Mouse (Mus musculus): ENCODE measurements around the gene Acbd3. TPM values are rescaled to one million over a fixed set of nuclear protein-coding genes. Genes with fewer than 3 reads are reported as not detected.

Acbd3 gene
- polyA plus RNA-seq, 1 experiment from 2014 or later: 24.7 TPM

GRCm38 (mm10) chr1:180775849-180776493 is 50.1 kb downstream of the Acbd3 start:
- H3K36me3 ChIP-seq (ENCODE audit: control insufficient read depth, insufficient read depth, low read length): no peaks in the 10 kb centered on the region
- peaks cover 3% of the 10 kb centered on the region; the same call in 1 of the 2 replicates for H3K9me3 ChIP-seq (ENCODE audit: control insufficient read depth, low read length)
- H3K4me1 ChIP-seq (replicated peaks; ENCODE audit: control insufficient read depth, insufficient read depth, low read length): peaks cover 18% of the 10 kb centered on the region
- H3K9ac ChIP-seq (ENCODE audit: low read length): no peak overlapping the region
- no peaks in the 10 kb centered on the region for H3K27me3 ChIP-seq (replicated peaks; ENCODE audit: control insufficient read depth, insufficient read depth, low read length)
- no peak overlapping the region for H3K4me2 ChIP-seq (ENCODE audit: low read length)
- H3K27ac ChIP-seq (ENCODE audit: low read depth): peak overlapping the region; percentile 27; the same call in 1 of the 2 replicates
- H3K4me3 ChIP-seq (ENCODE audit: low read depth, low read length): no peak overlapping the region
- no peak for DNase-seq (ENCODE audit: low spot score)
- no peak for ATAC-seq (replicated peaks; ENCODE audit: low FRiP score, low TSS enrichment, low read depth)
- WGBS: 63% methylated on average over 6 of the region's 6 CpGs

- no peak overlapping the region for H3K4me2 ChIP-seq (ENCODE audit: low read length)
- no peak for ATAC-seq (replicated peaks; ENCODE audit: low FRiP score, low TSS enrichment, low read depth)
Observed at GRCm38 (mm10) chr1:180776494-180776893, 50.7 kb downstream of the Acbd3 start.

GRCm38 (mm10) chr1:180777289-180777659 is 51.4 kb downstream of the Acbd3 start:
- 4% methylated on average over 10 of the region's 10 CpGs for WGBS
- H3K4me3 ChIP-seq (ENCODE audit: low read depth, low read length): peak overlapping the region; percentile 68
- peak overlapping the region; percentile 96 for H3K27ac ChIP-seq (ENCODE audit: low read depth)
- no peaks in the 10 kb centered on the region for H3K36me3 ChIP-seq (ENCODE audit: control insufficient read depth, insufficient read depth, low read length)
- peak overlapping the region; percentile 81 for H3K9ac ChIP-seq (ENCODE audit: low read length)
- no peak for DNase-seq (ENCODE audit: low spot score)
- H3K4me1 ChIP-seq (replicated peaks; ENCODE audit: control insufficient read depth, insufficient read depth, low read length): peaks cover 18% of the 10 kb centered on the region
- ATAC-seq (replicated peaks; ENCODE audit: low FRiP score, low TSS enrichment, low read depth): peak; percentile 20; the same call in 1 of the 2 replicates
- H3K4me2 ChIP-seq (ENCODE audit: low read length): peak overlapping the region; percentile 89
- peaks cover 3% of the 10 kb centered on the region; the same call in 1 of the 2 replicates for H3K9me3 ChIP-seq (ENCODE audit: control insufficient read depth, low read length)
- H3K27me3 ChIP-seq (replicated peaks; ENCODE audit: control insufficient read depth, insufficient read depth, low read length): no peaks in the 10 kb centered on the region

More at GRCm38 (mm10) chr1:180776494-180776893, 50.7 kb downstream of the Acbd3 start:
- 87% methylated on average over 6 of the region's 6 CpGs for WGBS
- Histone ChIP-seq H3K9me3 (ENCODE audit: control insufficient read depth, low read length) (peaks cover 3% of the 10 kb centered on the region; the same call in 1 of the 2 replicates), H3K4me3 (ENCODE audit: low read depth, low read length) (no peak overlapping the region), H3K36me3 (ENCODE audit: control insufficient read depth, insufficient read depth, low read length) (no peaks in the 10 kb centered on the region), H3K27me3 (replicated peaks; ENCODE audit: control insufficient read depth, insufficient read depth, low read length) (no peaks in the 10 kb centered on the region), H3K27ac (ENCODE audit: low read depth) (peak overlapping the region; percentile 27; the same call in 1 of the 2 replicates), H3K4me1 (replicated peaks; ENCODE audit: control insufficient read depth, insufficient read depth, low read length) (peaks cover 18% of the 10 kb centered on the region), H3K9ac (ENCODE audit: low read length) (no peak overlapping the region)
- no peak for DNase-seq (ENCODE audit: low spot score)

- WGBS: under 1% methylated on average over 56 of the region's 56 CpGs
Observed at GRCm38 (mm10) chr1:180777660-180778402, 52.0 kb downstream of the Acbd3 start.

GRCm38 (mm10) chr1:180778403-180778754 is 52.5 kb downstream of the Acbd3 start:
- WGBS: under 1% methylated on average over 13 of the region's 13 CpGs
- H3K27ac ChIP-seq (ENCODE audit: low read depth): peak overlapping the region; percentile 96
- ATAC-seq (replicated peaks; ENCODE audit: low FRiP score, low TSS enrichment, low read depth) (peak; percentile 37), DNase-seq (ENCODE audit: low spot score) (no peak)
- H3K4me2 ChIP-seq (ENCODE audit: low read length): peak overlapping the region; percentile 89
- H3K27me3 ChIP-seq (replicated peaks; ENCODE audit: control insufficient read depth, insufficient read depth, low read length): no peaks in the 10 kb centered on the region
- H3K4me3 ChIP-seq (ENCODE audit: low read depth, low read length): peak overlapping the region; percentile 68
- H3K36me3 ChIP-seq (ENCODE audit: control insufficient read depth, insufficient read depth, low read length): no peaks in the 10 kb centered on the region
- H3K4me1 ChIP-seq (replicated peaks; ENCODE audit: control insufficient read depth, insufficient read depth, low read length): peaks cover 18% of the 10 kb centered on the region
- H3K9ac ChIP-seq (ENCODE audit: low read length): peak overlapping the region; percentile 81
- peaks cover 3% of the 10 kb centered on the region; the same call in 1 of the 2 replicates for H3K9me3 ChIP-seq (ENCODE audit: control insufficient read depth, low read length)

More at GRCm38 (mm10) chr1:180777660-180778402, 52.0 kb downstream of the Acbd3 start:
- Histone ChIP-seq H3K36me3 (ENCODE audit: control insufficient read depth, insufficient read depth, low read length) (no peaks in the 10 kb centered on the region), H3K4me3 (ENCODE audit: low read depth, low read length) (peak overlapping the region; percentile 68), H3K27me3 (replicated peaks; ENCODE audit: control insufficient read depth, insufficient read depth, low read length) (no peaks in the 10 kb centered on the region), H3K27ac (ENCODE audit: low read depth) (peak overlapping the region; percentile 96), H3K4me1 (replicated peaks; ENCODE audit: control insufficient read depth, insufficient read depth, low read length) (peaks cover 18% of the 10 kb centered on the region), H3K9ac (ENCODE audit: low read length) (peak overlapping the region; percentile 81), H3K9me3 (ENCODE audit: control insufficient read depth, low read length) (peaks cover 3% of the 10 kb centered on the region; the same call in 1 of the 2 replicates), H3K4me2 (ENCODE audit: low read length) (peak overlapping the region; percentile 89)
- ATAC-seq (replicated peaks; ENCODE audit: low FRiP score, low TSS enrichment, low read depth) (peak; percentile 89), DNase-seq (ENCODE audit: low spot score) (peak; percentile 94)

- ATAC-seq (replicated peaks; ENCODE audit: low FRiP score, low TSS enrichment, low read depth): no peak
- H3K4me2 ChIP-seq (ENCODE audit: low read length): peak overlapping the region; percentile 89
- no peak overlapping the region for H3K27ac ChIP-seq (ENCODE audit: low read depth)
- H3K9me3 ChIP-seq (ENCODE audit: control insufficient read depth, low read length): peaks cover 3% of the 10 kb centered on the region; the same call in 1 of the 2 replicates
- WGBS: 81% methylated on average over 10 of the region's 10 CpGs
- peak overlapping the region; percentile 68 for H3K4me3 ChIP-seq (ENCODE audit: low read depth, low read length)
- H3K36me3 ChIP-seq (ENCODE audit: control insufficient read depth, insufficient read depth, low read length): no peaks in the 10 kb centered on the region
- no peak for DNase-seq (ENCODE audit: low spot score)
- H3K9ac ChIP-seq (ENCODE audit: low read length): no peak overlapping the region
- H3K27me3 ChIP-seq (replicated peaks; ENCODE audit: control insufficient read depth, insufficient read depth, low read length): no peaks in the 10 kb centered on the region
- H3K4me1 ChIP-seq (replicated peaks; ENCODE audit: control insufficient read depth, insufficient read depth, low read length): peaks cover 18% of the 10 kb centered on the region
Observed at GRCm38 (mm10) chr1:180778941-180779340, 53.1 kb downstream of the Acbd3 start.

- Histone ChIP-seq H3K4me1 (replicated peaks; ENCODE audit: control insufficient read depth, insufficient read depth, low read length) (peaks cover 17% of the 10 kb centered on the region), H3K4me2 (ENCODE audit: low read length) (no peak overlapping the region), H3K36me3 (ENCODE audit: control insufficient read depth, insufficient read depth, low read length) (no peaks in the 10 kb centered on the region), H3K27me3 (replicated peaks; ENCODE audit: control insufficient read depth, insufficient read depth, low read length) (no peaks in the 10 kb centered on the region), H3K27ac (ENCODE audit: low read depth) (no peak overlapping the region), H3K4me3 (ENCODE audit: low read depth, low read length) (no peak overlapping the region), H3K9ac (ENCODE audit: low read length) (no peak overlapping the region), H3K9me3 (ENCODE audit: control insufficient read depth, low read length) (no peaks in the 10 kb centered on the region)
- 86% methylated on average over 8 of the region's 8 CpGs for WGBS
- ATAC-seq (replicated peaks; ENCODE audit: low FRiP score, low TSS enrichment, low read depth) (no peak), DNase-seq (ENCODE audit: low spot score) (no peak)
Observed at GRCm38 (mm10) chr1:180780291-180780690, 54.4 kb downstream of the Acbd3 start.

GRCm38 (mm10) chr1:180781250-180781649 is 55.4 kb downstream of the Acbd3 start:
- Histone ChIP-seq H3K4me1 (replicated peaks; ENCODE audit: control insufficient read depth, insufficient read depth, low read length) (peaks cover 7% of the 10 kb centered on the region), H3K27ac (ENCODE audit: low read depth) (peak overlapping the region; percentile 54; the same call in 1 of the 2 replicates), H3K36me3 (ENCODE audit: control insufficient read depth, insufficient read depth, low read length) (no peaks in the 10 kb centered on the region), H3K4me3 (ENCODE audit: low read depth, low read length) (no peak overlapping the region), H3K9ac (ENCODE audit: low read length) (no peak overlapping the region), H3K9me3 (ENCODE audit: control insufficient read depth, low read length) (no peaks in the 10 kb centered on the region), H3K27me3 (replicated peaks; ENCODE audit: control insufficient read depth, insufficient read depth, low read length) (no peaks in the 10 kb centered on the region), H3K4me2 (ENCODE audit: low read length) (no peak overlapping the region)
- DNase-seq (ENCODE audit: low spot score): no peak
- ATAC-seq (replicated peaks; ENCODE audit: low FRiP score, low TSS enrichment, low read depth): no peak
- 59% methylated on average over 5 of the region's 5 CpGs for WGBS

Data from intestine, embryonic 14.5 days (tissue).